Mouse (Mus musculus): ENCODE measurements around the gene C130026I21Rik.
A peak's percentile ranks its signal among the peaks of the same experiment; 100 is the strongest.
"Not testable (repeated sequence)": the region's sequence is repeated elsewhere in the genome, so short reads cannot be mapped to it uniquely, and the experiment has no call there.

The C130026I21Rik gene

GRCm38 (mm10) chr1:85270466-85270865, at the start of gene C130026I21Rik:
Gene C130026I21Rik, minus strand, starts transcription at chr1:85270566.
- DNase-seq, result not testable (repeated sequence)

- peak in 1 of 2 experiments; percentile 1 for DNase-seq
Measured at GRCm38 (mm10) chr1:85287063-85287462, 16.7 kb upstream of the C130026I21Rik start.

GRCm38 (mm10) chr1:85276421-85276820, 6.1 kb upstream of the C130026I21Rik start:
- DNase-seq, result not testable (repeated sequence)

- peak in 1 of 2 experiments; percentile 14 for DNase-seq
Measured at GRCm38 (mm10) chr1:85258634-85259033, 11.7 kb downstream of the C130026I21Rik start.

GRCm38 (mm10) chr1:85255217-85255616, 15.1 kb downstream of the C130026I21Rik start:
- not testable (repeated sequence) for DNase-seq

GRCm38 (mm10) chr1:85251211-85251610, 19.2 kb downstream of the C130026I21Rik start:
- DNase-seq, result not testable (repeated sequence)

- DNase-seq, result not testable (repeated sequence)
Measured at GRCm38 (mm10) chr1:85248985-85249384, 21.4 kb downstream of the C130026I21Rik start.

- not testable (repeated sequence) for DNase-seq
Measured at GRCm38 (mm10) chr1:85246776-85247460, 23.4 kb downstream of the C130026I21Rik start.

- DNase-seq, result not testable (repeated sequence)
Measured at GRCm38 (mm10) chr1:85246266-85246665, 24.1 kb downstream of the C130026I21Rik start.

- DNase-seq, result not testable (repeated sequence)
Measured at GRCm38 (mm10) chr1:85244941-85245340, 25.4 kb downstream of the C130026I21Rik start.

- DNase-seq, result not testable (repeated sequence)
Measured at GRCm38 (mm10) chr1:85243023-85243422, 27.3 kb downstream of the C130026I21Rik start.

GRCm38 (mm10) chr1:85239018-85239775, 31.2 kb downstream of the C130026I21Rik start:
- DNase-seq, result not testable (repeated sequence)

GRCm38 (mm10) chr1:85206531-85206930, 63.8 kb downstream of the C130026I21Rik start:
- DNase-seq, result not testable (repeated sequence)

- not testable (repeated sequence) for DNase-seq
Measured at GRCm38 (mm10) chr1:85199523-85199922, 70.8 kb downstream of the C130026I21Rik start.

GRCm38 (mm10) chr1:85198647-85199350, 71.6 kb downstream of the C130026I21Rik start:
- not testable (repeated sequence) for DNase-seq

- not testable (repeated sequence) for DNase-seq
Measured at GRCm38 (mm10) chr1:85196732-85197131, 73.6 kb downstream of the C130026I21Rik start.

GRCm38 (mm10) chr1:85193761-85194160, 76.6 kb downstream of the C130026I21Rik start:
- not testable (repeated sequence) for DNase-seq

- not testable (repeated sequence) for DNase-seq
Measured at GRCm38 (mm10) chr1:85181981-85182380, 88.4 kb downstream of the C130026I21Rik start.

- DNase-seq, result not testable (repeated sequence)
Measured at GRCm38 (mm10) chr1:85178971-85179370, 91.4 kb downstream of the C130026I21Rik start.

- DNase-seq, result not testable (repeated sequence)
Measured at GRCm38 (mm10) chr1:85162841-85163240, 107.5 kb downstream of the C130026I21Rik start.

- not testable (repeated sequence) for DNase-seq
Measured at GRCm38 (mm10) chr1:85155151-85155550, 115.2 kb downstream of the C130026I21Rik start.

- not testable (repeated sequence) for DNase-seq
Measured at GRCm38 (mm10) chr1:85133671-85134070, 136.7 kb downstream of the C130026I21Rik start.

- DNase-seq, result not testable (repeated sequence)
Measured at GRCm38 (mm10) chr1:85121841-85122240, 148.5 kb downstream of the C130026I21Rik start.

Measured in cerebellum, postnatal 25 days (tissue).